Mouse (Mus musculus) mesoderm, embryonic 11.5 days (tissue): ENCODE measurements around the gene Rasgrp2.

Experiments
- DNase-seq: peaks from one replicate; pipeline ENCODE4 v3.0.0-alpha.2; 2012; ENCODE audit warnings: low read depth, low spot score

Gene Rasgrp2

GRCm38 (mm10) chr19:6427653-6428434 is 28.7 kb downstream of the Rasgrp2 start:
- DNase-seq = peak; percentile 34

GRCm38 (mm10) chr19:6428501-6429200 is 29.5 kb downstream of the Rasgrp2 start:
- DNase-seq = peak; percentile 60

GRCm38 (mm10) chr19:6443016-6443415 is 43.9 kb downstream of the Rasgrp2 start:
- no peak for DNase-seq

DNA sequence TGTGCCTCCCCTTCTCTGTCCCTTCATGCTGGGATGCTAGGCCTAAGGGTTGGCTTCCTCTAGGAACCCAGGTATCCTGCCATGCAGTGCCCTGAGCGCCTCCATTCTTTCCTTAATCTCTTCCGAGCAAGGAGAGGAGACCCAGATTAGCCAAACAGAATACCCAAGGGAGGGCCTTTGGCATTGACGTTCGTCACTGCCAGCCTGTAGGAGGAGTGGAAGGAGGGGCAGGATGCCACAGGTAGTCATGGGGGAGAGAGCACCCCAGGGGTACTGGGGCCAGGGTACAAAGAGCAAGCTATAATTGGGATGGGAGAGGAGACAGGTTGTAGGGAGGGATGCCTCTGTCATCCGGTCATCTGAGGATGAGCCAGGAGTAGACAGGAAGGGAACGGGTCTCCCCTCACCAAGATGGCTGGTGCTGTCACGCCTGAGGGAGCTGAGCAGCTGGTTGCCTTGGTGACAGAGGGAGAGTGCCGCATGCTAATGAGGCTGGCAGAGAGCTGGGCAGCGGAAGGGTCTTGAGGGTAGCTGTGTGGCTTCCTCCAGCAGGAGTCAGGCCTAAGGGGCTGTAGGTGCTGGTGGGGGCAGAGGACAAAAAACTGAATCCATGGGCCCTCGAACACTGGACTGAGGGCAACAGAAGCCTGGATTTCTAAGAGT is 46.8 kb downstream of the Rasgrp2 start:
- DNase-seq = peak; percentile 68

GRCm38 (mm10) chr19:6446736-6447437 is 47.7 kb downstream of the Rasgrp2 start:
- DNase-seq = no peak

GRCm38 (mm10) chr19:6448752-6449151 is 49.6 kb downstream of the Rasgrp2 start:
- no peak for DNase-seq

- no peak for DNase-seq
These were observed 50.7 kb downstream of the Rasgrp2 start for GRCm38 (mm10) chr19:6449841-6450240.

GRCm38 (mm10) chr19:6452030-6452494 is 52.9 kb downstream of the Rasgrp2 start:
- peak; percentile 82 for DNase-seq

DNA sequence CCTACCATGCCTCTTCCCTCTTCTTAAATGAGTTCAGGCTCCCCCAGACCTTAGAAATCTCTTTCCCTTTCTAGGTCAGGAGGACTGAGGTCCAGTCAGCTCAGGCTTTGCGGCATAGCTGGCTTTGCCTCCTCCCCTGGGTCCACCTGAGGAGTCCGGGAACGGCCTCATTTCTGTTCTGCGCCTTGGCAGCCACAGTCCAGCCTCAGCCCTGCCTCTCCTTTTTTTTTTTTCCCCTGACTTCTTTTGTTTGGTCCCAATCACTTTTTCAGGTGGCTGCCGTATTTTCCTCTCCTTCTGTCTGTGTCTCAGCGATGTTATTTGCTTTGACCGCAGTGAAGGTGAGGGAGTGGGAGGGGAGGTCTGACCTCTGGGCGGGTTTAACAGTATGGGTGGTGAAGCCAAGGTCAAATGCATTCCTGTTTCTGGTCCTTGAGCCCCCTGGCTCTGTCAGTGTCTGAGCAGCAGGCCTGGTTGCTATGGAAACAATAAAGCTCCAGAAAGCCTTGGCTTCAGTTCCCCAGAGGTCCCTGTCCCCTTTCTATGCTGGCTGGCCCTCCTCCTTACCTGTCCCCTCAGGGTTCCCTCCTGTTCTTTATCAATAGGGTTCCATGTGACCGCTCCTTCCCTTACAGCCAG is 53.7 kb downstream of the Rasgrp2 start:
- DNase-seq = peak; percentile 20

DNA sequence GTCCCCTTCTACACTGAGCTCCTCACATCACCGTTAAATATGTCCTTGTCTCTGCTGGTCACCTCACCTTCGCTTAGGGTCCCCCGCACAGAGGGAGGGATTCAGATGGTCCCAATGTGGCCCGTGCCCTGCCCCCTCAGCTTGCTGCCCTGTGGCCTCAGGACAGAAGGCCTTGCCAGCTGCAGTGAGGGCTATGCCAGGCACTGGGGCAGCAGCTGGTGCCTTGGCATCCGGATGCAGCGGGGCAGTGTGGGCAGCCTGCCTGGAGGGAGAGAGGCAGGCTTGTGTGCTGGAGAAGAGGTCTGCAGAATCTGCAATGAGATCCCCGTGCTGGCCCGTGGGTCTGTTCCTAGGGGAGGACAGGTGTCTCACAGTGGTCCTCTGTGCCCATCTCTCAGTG is 54.2 kb downstream of the Rasgrp2 start:
- DNase-seq = no peak

- no peak for DNase-seq
These were observed 55.0 kb downstream of the Rasgrp2 start for GRCm38 (mm10) chr19:6454041-6454720.

DNA sequence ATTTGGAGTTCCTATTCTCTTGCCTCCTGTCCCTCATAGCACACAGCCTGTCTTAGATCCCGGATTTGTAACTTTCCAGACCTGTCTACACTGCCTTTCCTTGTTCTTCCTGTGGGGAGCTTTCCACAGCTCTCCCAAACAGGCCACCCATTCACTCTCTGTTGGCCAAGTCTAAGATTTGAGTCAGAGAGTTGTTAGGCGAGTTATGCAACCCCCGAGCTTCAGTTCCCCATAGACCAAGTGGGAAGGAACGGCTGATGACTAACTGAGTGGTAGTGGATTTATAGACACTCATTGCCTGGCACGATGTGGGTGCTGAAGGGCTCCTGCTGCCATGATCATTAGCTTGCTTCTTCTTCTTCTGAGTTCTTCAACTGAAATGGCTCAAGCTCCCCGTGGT is 60.4 kb downstream of the Rasgrp2 start:
- no peak for DNase-seq

GRCm38 (mm10) chr19:6462841-6463240 is 63.7 kb downstream of the Rasgrp2 start:
- DNase-seq = no peak

DNA sequence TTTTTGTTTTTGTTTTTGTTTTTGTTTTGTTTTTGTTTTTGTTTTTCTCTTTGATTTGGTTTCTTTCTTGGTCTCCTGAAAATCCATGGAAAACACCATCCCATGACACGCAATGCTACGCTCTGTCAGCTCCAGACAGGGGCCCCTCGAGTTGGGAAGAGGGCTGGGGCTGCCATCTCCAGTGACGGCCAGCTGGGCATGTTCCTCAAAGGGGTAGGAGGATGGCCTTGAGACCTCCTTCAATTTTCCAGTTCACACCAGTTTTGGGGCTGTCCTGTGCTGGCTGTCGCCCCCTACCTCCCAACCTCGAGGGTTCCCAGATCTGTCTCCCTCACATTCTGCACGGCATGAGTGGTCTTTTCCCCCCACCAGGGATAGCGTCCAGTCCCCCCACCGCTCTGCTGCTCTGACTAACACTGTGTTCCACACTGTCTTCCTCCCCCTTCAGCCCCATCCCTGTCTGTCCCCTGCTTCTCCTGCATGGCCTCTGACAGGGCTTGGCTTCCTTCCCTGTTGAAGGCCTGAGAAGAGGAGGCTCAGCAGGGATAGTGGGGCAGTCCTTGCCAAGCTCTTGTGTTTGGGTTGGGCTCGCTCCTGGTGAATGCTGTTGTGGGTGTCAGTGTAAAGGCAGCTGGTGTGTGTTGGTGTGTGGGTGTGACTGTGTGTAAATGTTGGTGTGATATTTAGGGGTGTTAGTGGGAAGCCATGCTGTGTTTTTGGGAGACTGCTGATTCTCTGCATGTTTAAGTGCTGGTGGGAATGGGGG is 65.3 kb downstream of the Rasgrp2 start:
- DNase-seq = no peak
